Mouse (Mus musculus) neural tube, embryonic 10.5 days (tissue): ENCODE results near the gene Itpr2.

ENCODE experiments used
- DNase-seq: peaks from one replicate; pipeline ENCODE4 v3.0.0-alpha.2; 2017; ENCODE audit warnings: low spot score; ENCODE audit errors: extremely low spot score

Gene Itpr2

GRCm38 (mm10) chr6:146228048-146228447, 274.0 kb downstream of the Itpr2 start:
- DNase-seq: no peak

GRCm38 (mm10) chr6:146222403-146223063, 279.5 kb downstream of the Itpr2 start:
- DNase-seq: no peak

- DNase-seq: no peak
Observed at GRCm38 (mm10) chr6:146221371-146222336, 280.4 kb downstream of the Itpr2 start.

GRCm38 (mm10) chr6:146220071-146220470, 282.0 kb downstream of the Itpr2 start:
- DNase-seq: no peak

- DNase-seq: no peak
Observed at GRCm38 (mm10) chr6:146219534-146219933, 282.5 kb downstream of the Itpr2 start.

GRCm38 (mm10) chr6:146215302-146215701, 286.7 kb downstream of the Itpr2 start:
- DNase-seq: no peak

GRCm38 (mm10) chr6:146212339-146212738, 289.7 kb downstream of the Itpr2 start:
- DNase-seq: no peak

GRCm38 (mm10) chr6:146211233-146211632, 290.8 kb downstream of the Itpr2 start:
- DNase-seq: no peak

GRCm38 (mm10) chr6:146208983-146209382, 293.0 kb downstream of the Itpr2 start:
- no peak for DNase-seq

GRCm38 (mm10) chr6:146207204-146207959, 294.6 kb downstream of the Itpr2 start:
- no peak for DNase-seq

GRCm38 (mm10) chr6:146205136-146205535, 296.9 kb downstream of the Itpr2 start:
- no peak for DNase-seq

GRCm38 (mm10) chr6:146204470-146204869, 297.6 kb downstream of the Itpr2 start:
- no peak for DNase-seq

- DNase-seq: no peak
Observed at GRCm38 (mm10) chr6:146197868-146198379, 304.1 kb downstream of the Itpr2 start.

GRCm38 (mm10) chr6:146196701-146197100, 305.3 kb downstream of the Itpr2 start:
- no peak for DNase-seq

- no peak for DNase-seq
Observed at GRCm38 (mm10) chr6:146195854-146196457, 306.1 kb downstream of the Itpr2 start.

GRCm38 (mm10) chr6:146191931-146192330, 310.1 kb downstream of the Itpr2 start:
- DNase-seq: no peak

- DNase-seq: peak; percentile 68
Observed at GRCm38 (mm10) chr6:146190006-146190405, 312.0 kb downstream of the Itpr2 start.

GRCm38 (mm10) chr6:146185532-146185931, 316.5 kb downstream of the Itpr2 start:
- no peak for DNase-seq

- DNase-seq: no peak
Observed at GRCm38 (mm10) chr6:146184771-146185170, 317.3 kb downstream of the Itpr2 start.

- no peak for DNase-seq
Observed at GRCm38 (mm10) chr6:146174644-146175250, 327.3 kb downstream of the Itpr2 start.
